Mouse (Mus musculus) regulatory T cell (primary cell): Measurements from ENCODE around the gene Foxl1.
"Not testable (repeated sequence)": the region's sequence is repeated elsewhere in the genome, so short reads cannot be mapped to it uniquely, and the experiment has no call there.

Source experiments
- in situ Hi-C: fragments of 300-600 bp; cut with MboI, MseI; formaldehyde crosslinking; loops from one replicate; pipeline ENCODE4 v1.15.1; 2025; ENCODE audit warnings: high pct_unique_total_duplicates

Gene Foxl1

DNA sequence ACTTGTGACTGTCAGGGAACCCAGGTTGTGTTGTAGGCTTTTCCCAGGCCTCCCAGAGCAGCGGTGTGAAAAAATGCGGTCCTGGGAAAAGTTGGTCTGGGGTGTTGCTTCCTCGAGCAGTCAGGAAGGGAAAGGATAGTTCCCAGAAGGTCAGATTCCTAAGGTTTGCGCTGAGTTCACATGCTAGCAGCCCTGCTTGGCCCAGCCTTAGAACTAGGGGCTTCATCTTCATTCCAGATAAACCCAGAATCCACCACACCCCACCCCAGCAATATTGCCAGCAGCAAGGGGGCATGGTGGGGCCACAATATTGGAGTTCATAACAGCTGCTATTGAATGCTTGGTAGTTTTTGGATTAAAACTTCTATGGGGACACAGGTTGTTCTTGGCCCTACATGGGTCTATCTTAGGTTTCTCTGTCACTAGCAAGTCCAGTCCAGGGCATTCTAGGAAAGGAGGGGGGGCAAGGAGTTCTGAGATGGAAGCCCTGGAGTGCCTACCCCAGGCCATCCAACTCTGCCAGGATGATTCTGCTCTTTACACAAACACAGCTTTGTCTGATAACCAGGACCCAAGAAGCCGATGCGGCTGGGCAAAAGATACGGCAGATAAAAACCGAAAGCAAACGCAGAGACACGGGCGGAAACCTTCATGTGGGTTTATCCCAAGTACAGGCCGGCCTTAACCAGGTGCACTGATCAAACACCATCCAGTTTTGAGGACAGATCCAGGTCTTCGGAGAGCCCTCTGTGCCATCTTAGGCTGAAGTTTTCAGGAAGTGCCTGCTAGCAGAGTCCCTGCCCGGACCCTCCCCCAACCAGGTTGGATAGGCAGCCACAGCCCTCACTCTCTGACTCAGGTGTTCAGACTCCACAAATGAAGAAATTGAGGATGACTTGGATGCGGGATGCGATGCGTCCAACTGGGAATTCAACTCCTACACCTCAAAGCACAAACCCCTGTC, 7.0 kb upstream of the Foxl1 start:
- in situ Hi-C loops = loop anchor here (5.0 to 25.0 kb wide), 3 partner anchors 92 to 792 kb away; partner anchors contain the start of gene Slc7a5

DNA sequence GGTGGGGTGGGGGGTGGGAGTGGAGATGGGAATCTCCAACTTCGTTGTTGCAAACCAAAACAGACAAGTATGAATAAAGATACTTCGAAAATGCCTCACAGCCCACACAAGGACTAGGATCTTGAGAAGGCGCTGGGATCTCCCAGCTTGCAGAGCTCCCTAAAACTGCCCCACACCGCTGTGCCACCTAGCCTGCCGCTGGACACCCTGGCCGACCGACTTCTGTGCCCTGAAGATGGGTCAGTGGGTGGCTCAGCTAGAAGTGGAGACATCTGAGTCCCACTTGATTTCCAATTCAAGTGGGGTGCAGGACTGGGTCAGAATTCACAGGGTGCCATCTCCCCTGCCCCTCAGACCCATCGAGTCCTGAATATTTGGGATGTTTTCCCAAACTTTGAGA, 6.0 kb upstream of the Foxl1 start:
- in situ Hi-C loops = loop anchor here (5.0 to 25.0 kb wide), 3 partner anchors 91 to 791 kb away; partner anchors contain the start of gene Slc7a5

GRCm38 (mm10) chr8:121122368-121122767, 5.4 kb upstream of the Foxl1 start:
- in situ Hi-C loops = loop anchor here (5.0 to 25.0 kb wide), 3 partner anchors 90 to 790 kb away; partner anchors contain the start of gene Slc7a5

GRCm38 (mm10) chr8:121123113-121123512, 4.6 kb upstream of the Foxl1 start:
- in situ Hi-C loops = loop anchor here (5.0 to 25.0 kb wide), 3 partner anchors 89 to 789 kb away; partner anchors contain the start of gene Slc7a5

DNA sequence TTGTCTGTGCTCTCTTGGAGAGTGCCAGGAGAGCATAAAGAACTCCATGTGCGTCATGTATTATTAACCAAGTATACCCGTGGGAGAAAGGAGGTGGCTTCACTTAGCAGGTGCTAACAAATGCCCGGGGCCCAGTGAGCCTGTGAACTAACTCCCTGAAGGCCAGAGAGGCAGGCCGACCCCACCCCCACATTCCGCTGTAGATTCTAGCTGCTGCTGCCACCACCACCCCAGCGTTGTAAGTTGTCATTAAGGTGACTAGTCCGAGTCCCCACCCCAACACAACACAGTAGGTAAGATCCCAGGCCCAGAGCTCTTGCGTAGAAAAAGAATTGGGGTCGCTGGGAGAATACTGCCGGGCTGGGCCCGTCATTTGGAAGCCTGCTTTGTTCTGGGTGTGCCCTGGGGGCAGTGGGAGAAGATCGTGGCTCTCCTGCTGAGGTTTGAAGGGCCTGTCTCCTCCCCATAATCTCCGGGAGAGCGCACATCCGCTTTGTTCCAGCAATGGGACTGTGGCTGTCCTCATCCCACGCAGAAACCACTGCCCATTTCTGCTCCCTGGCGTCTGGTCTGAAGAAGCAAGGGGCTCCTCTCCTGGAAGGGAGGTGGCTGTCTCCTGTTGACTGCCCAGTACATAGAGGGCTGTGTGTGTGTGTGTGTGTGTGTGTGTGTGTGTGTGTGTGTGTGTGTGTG, 3.0 kb upstream of the Foxl1 start:
- in situ Hi-C loops = loop anchor here (5.0 to 25.0 kb wide), 3 partner anchors 88 to 788 kb away; partner anchors contain the start of gene Slc7a5

DNA sequence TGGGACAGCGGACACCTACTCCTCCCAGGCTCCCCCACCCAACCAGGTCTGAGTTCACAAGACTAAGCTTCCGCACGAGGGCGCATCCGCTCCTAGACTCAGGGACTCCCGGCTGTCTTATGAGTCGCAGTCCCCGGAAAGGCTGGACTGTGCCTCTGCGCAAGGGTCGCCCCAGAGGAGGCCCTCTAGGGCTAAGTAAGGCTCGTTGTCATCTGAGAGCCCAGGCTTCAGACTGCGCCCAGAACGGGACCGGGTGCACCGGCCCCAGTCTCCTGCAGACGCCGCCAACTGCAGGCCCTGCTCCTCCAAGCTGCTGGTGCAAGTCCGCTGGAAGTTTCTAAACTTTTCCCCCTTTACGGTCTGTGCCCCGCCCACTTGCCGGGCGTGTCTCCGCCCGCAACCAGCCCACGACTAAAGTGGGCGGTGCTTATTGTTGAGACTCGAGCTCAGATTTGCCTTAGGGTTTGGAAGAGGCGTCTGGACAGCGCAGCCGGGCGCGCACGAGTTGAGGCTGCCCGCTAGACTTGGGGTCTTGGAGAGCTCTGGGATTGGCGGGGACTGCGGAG, 2.3 kb upstream of the Foxl1 start:
- in situ Hi-C loops = loop anchor here (10.0 kb wide), 1 partner anchor 369 kb away; no protein-coding TSS in a partner anchor

DNA sequence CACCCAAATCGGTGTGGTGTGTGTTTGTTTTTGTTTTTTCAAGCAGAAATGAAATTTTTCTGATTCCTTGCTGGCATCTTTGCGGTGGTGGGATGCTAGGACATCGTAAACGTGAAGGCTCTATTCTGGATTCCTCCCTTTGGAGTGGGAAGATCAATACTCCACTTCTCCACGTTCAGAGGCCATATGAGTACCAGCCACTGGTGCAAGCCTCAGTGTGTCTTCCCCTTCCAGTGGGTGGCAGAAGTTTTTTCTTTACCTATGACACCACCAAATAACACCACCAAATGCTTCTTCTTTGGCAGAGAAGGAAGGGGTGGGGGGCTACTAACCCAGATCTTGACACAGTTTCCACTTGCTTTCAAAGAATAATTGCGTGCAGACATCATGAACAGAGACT, 1.5 kb upstream of the Foxl1 start:
- in situ Hi-C loops = loop anchor here (10.0 kb wide), 1 partner anchor 369 kb away; no protein-coding TSS in a partner anchor

GRCm38 (mm10) chr8:121126694-121127093, 1.0 kb upstream of the Foxl1 start:
- in situ Hi-C loops = loop anchor here (10.0 kb wide), 1 partner anchor 368 kb away; no protein-coding TSS in a partner anchor

DNA sequence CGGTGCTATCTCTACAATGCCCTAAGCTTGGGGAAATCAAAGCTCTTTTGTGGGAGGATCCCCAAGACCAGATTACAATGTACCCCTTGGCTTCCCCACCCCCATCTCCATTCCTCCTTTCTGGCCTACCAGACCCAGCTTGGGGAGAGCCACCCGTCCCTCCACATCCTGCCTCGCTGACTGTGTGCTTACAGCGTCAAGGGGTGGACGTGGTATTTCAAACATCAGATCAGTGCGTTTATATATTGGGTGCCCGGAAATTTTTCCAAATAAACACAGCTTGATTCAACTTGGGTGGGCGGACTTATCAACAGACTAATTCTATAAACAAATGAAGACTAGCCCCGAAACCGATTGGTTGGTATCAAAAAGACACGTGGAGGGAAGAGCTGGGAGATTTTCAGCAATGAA, 444 bp upstream of the Foxl1 start:
- in situ Hi-C loops = loop anchor here (10.0 kb wide), 1 partner anchor 368 kb away; no protein-coding TSS in a partner anchor

DNA sequence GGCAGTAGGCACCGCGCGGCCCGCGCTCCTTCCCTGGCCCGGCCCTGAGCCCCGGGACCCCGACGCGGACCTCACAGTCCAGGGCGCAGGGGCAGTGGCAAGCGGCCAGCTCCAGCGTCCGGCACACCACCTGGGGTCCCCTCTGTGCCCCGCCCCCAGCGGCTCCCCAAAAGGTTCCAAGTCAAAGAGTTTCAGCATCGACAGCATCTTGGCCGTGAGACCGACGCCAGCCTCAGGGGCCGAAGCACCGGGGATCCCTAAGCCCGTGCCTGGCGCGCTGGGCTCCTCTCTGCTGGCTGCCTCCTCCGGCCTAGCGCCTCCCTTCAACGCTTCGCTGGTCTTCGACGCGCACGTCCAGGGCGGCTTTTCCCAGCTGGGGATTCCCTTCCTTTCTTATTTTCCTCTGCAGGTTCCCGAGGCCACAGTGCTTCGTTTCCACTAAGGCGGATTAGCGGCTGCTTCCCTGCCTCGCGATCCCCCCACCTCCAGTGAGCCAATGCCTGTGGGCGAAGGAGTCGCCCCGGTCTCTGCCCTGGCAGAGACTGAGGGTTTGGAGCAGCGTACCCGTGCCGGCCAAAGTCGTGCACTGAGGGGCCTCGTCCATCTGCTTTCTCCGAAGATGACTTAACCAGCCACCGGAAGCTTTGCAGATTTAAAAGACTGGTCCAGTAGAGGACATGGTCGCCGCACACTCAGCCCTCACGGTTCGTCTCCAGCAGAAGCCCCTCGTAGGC, 958 bp downstream of the Foxl1 start:
- in situ Hi-C loops = loop anchor here (10.0 kb wide), 1 partner anchor 366 kb away; no protein-coding TSS in a partner anchor

DNA sequence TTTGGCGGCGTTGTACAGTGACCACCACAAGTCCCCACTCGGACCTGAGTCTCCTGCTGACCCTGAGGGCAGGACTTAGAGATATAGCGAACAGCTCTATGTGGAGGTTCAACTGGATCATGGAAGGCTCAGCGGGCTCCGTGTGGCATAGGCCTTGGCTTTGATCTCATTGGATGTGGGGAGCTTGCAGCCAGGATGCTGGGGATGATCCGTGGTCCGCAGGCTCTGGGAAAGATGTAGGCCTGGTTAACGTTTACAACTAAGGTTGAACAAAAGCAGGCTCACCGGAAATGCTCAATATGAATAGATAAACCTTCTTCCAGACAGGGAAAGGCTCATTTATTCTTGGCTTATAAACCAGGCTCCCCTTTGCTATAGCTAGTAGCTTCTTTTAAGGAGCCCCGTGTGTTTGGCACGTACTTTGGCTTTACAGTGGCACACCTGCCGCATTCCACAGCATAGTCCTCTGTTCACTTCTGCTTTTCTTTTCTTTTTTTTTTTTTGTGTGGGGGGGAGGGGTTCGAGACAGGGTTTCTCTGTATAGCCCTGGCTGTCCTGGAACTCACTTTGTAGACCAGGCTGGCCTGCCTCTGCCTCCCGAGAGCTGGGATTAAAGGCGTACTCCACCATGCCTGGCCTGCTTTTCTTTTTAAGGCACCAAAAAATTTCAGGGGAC, 1.7 kb downstream of the Foxl1 start:
- in situ Hi-C loops = loop anchor here (10.0 kb wide), 1 partner anchor 365 kb away; no protein-coding TSS in a partner anchor

- in situ Hi-C loops = no loop called here
These were observed 2.8 kb downstream of the Foxl1 start for GRCm38 (mm10) chr8:121130522-121130921.

- in situ Hi-C loops = no loop called here
These were observed 5.3 kb downstream of the Foxl1 start for GRCm38 (mm10) chr8:121132961-121133513.

- in situ Hi-C loops = no loop called here
These were observed 6.4 kb downstream of the Foxl1 start for GRCm38 (mm10) chr8:121134102-121134501.

DNA sequence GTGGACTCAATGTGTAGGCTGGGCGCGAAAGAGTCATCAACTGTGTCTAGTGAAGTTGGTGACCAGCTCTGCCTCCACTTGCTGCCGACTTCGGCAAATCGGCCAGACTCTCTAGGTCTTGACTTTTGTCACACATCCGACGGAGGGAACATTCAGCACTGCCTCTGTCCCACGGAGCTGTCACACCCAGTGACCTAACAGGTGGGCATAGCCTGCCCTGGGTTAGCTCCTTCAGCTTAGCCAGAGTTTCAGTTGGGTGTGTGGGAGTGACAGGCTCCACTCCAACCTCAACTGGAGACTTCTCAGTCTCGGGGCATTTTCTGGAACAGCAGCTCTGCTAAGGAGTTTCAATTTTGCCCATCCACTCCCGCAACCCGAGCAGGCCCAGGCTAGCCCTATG, 6.8 kb downstream of the Foxl1 start:
- in situ Hi-C loops = no loop called here

DNA sequence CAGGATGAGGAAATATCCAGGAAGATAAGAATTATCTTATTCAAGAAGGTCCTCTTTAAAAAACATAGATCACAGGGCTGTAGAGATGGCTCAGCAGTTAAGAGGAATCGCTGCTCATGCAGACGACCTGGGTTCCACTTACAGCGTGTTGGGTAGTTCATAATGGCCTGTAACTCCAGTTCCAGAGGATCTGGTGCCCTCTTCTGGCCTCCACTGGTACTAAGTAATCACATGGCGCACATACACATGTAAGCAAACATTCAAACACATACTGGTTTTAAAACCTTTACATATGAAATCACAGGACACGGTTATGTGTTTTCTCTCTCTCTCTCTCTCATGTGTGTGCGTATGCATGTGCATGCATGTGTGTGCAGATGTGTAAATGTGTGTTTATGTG, 9.1 kb downstream of the Foxl1 start:
- in situ Hi-C loops = no loop called here

GRCm38 (mm10) chr8:121145457-121146134, 17.9 kb downstream of the Foxl1 start:
- in situ Hi-C loops = not testable (repeated sequence)

DNA sequence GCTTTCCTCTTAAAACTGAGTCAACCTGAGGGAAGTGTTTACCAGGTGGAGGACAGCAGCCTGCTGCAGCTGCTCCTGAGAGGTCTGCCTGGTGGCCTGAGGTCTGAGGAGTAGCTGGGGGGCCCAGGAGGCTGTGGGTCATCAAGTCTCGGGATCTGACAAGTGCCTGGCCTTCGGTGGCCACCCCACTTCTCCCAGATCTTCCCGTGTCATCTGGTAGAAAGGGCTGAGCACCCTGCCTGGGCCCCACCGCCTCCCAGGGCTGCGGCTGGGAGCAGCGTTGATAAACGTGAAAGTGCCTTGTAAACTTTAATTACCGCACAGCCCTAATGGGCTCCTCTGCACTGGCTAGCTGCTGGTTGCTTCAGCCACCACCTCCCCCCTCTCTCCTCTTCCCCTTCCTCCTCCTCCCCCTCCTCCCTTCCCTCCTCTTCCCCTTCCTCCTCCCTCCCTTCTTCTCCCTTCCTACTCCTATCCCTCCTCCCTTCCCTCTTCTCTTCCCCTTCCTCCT, 20.9 kb downstream of the Foxl1 start:
- in situ Hi-C loops = no loop called here

- in situ Hi-C loops = no loop called here
These were observed 24.7 kb downstream of the Foxl1 start for GRCm38 (mm10) chr8:121152394-121152793.
